Mouse (Mus musculus) MEL (cell line): ENCODE results near the gene Ndc80. TPM values are rescaled to one million over a fixed set of nuclear protein-coding genes. Genes with fewer than 3 reads are reported as not detected.

Source experiments
- DNase-seq: peaks from one replicate; pipeline ENCODE4 v3.0.0; 2011; ENCODE audit warnings: low read depth, low spot score
- H3K27ac ChIP-seq: 2 replicates; pipeline ENCODE4 v1.5.1; 2012; ENCODE audit warnings: low read depth, mild to moderate bottlenecking, control low read depth, low read length, moderate library complexity; ENCODE audit not compliant: control insufficient read depth
- H3K27me3 ChIP-seq, 2 experiments: fragments of 150-350 bp in 1 of 2; sonication (generic) in 1 of 2; 2 replicates each; pipeline ENCODE4 v1.6.1; 2012; ENCODE audit warnings: low read length in 2 of 2, mild to moderate bottlenecking in 2 of 2, improper control_type of control experiment in 1 of 2, moderate library complexity in 1 of 2; ENCODE audit not compliant: insufficient read depth in 2 of 2, control insufficient read depth in 1 of 2
- H3K36me3 ChIP-seq, 2 experiments: 2 replicates each; pipeline ENCODE4 v1.6.1; 2012 to 2014; ENCODE audit warnings: low read length in 2 of 2, improper control_type of control experiment in 1 of 2, inconsistent platforms in 1 of 2, mild to moderate bottlenecking in 1 of 2; ENCODE audit not compliant: insufficient read depth in 2 of 2, control insufficient read depth in 1 of 2
- H3K4me1 ChIP-seq, 2 experiments: fragments of 150-350 bp in 1 of 2; sonication (generic) in 1 of 2; 2 replicates each; pipeline ENCODE4 v1.6.1; 2012; ENCODE audit warnings: low read length in 2 of 2, improper control_type of control experiment in 1 of 2, mild to moderate bottlenecking in 1 of 2; ENCODE audit not compliant: insufficient read depth in 2 of 2, control insufficient read depth in 1 of 2
- H3K4me3 ChIP-seq, 2 experiments: fragments of 150-350 bp in 1 of 2; sonication (generic) in 1 of 2; 2 replicates each; pipeline ENCODE4 v1.5.1; 2012; ENCODE audit warnings: low read depth in 2 of 2, low read length in 2 of 2, mild to moderate bottlenecking in 2 of 2, moderate library complexity in 2 of 2, control low read depth in 1 of 2, improper control_type of control experiment in 1 of 2; ENCODE audit not compliant: control insufficient read depth in 1 of 2, insufficient read depth in 1 of 2
- H3K79me2 ChIP-seq: 2 replicates; pipeline ENCODE4 v1.6.1; 2012; ENCODE audit warnings: mild to moderate bottlenecking, low read length, moderate library complexity; ENCODE audit not compliant: control insufficient read depth, poor library complexity, insufficient read depth
- H3K9ac ChIP-seq: 2 replicates; pipeline ENCODE4 v1.6.1; 2012; ENCODE audit warnings: low read depth, mild to moderate bottlenecking, control low read depth, low read length, moderate library complexity; ENCODE audit not compliant: control insufficient read depth, poor library complexity, severe bottlenecking
- H3K9me3 ChIP-seq: fragments of 150-350 bp; sonication (generic); replicated peaks from 2 replicates; pipeline ENCODE4 v1.6.1; 2012; ENCODE audit warnings: mild to moderate bottlenecking, low read length, improper control_type of control experiment, moderate library complexity; ENCODE audit not compliant: insufficient read depth
- BHLHE40 ChIP-seq: IDR thresholded peaks from 2 replicates; pipeline ENCODE4 v1.6.1; 2012; ENCODE audit warnings: low read depth, mild to moderate bottlenecking, inconsistent platforms, low read length, improper control_type of control experiment, borderline replicate concordance
- CHD2 ChIP-seq: IDR thresholded peaks from 2 replicates; pipeline ENCODE4 v1.6.1; 2011; ENCODE audit warnings: low read length, improper control_type of control experiment
- CTCF ChIP-seq, 3 experiments: IDR thresholded peaks in 2 of 3; conservative IDR thresholded peaks in 1 of 3; 2 replicates each; pipeline ENCODE4 v1.5.1; 2011 to 2012; ENCODE audit warnings: low read length in 3 of 3, low read depth in 2 of 3, mild to moderate bottlenecking in 2 of 3, improper control_type of control experiment in 1 of 3, inconsistent platforms in 1 of 3, mixed read lengths in 1 of 3, moderate library complexity in 1 of 3; ENCODE audit not compliant: control insufficient read depth in 1 of 3, insufficient read depth in 1 of 3, poor library complexity in 1 of 3, severe bottlenecking in 1 of 3
- ELF1 ChIP-seq: IDR thresholded peaks from 2 replicates; pipeline ENCODE4 v1.6.1; 2014; ENCODE audit warnings: low read depth, mild to moderate bottlenecking, inconsistent platforms, low read length, improper control_type of control experiment, moderate library complexity
- EP300 ChIP-seq, 2 experiments: IDR thresholded peaks; 2 replicates each; pipeline ENCODE4 v1.6.1; 2011; ENCODE audit warnings: improper control_type of control experiment in 2 of 2, low read length in 2 of 2, low read depth in 1 of 2, mild to moderate bottlenecking in 1 of 2
- ETS1 ChIP-seq: IDR thresholded peaks from 2 replicates; pipeline ENCODE4 v1.6.1; 2012; ENCODE audit warnings: low read depth, mild to moderate bottlenecking, inconsistent platforms, low read length, improper control_type of control experiment, moderate library complexity
- HCFC1 ChIP-seq: IDR thresholded peaks from 2 replicates; pipeline ENCODE4 v1.6.1; 2012; ENCODE audit warnings: low read depth, mild to moderate bottlenecking, inconsistent platforms, low read length, improper control_type of control experiment, moderate library complexity
- JUND ChIP-seq: IDR thresholded peaks from 2 replicates; pipeline ENCODE4 v1.6.1; 2011; ENCODE audit warnings: low read depth, mild to moderate bottlenecking, improper control_type of control experiment, low read length
- NRF1 ChIP-seq: IDR thresholded peaks from 2 replicates; pipeline ENCODE4 v1.6.1; 2014; ENCODE audit warnings: low read depth, mild to moderate bottlenecking, inconsistent platforms, low read length, improper control_type of control experiment, moderate library complexity; ENCODE audit not compliant: poor library complexity, insufficient read depth, severe bottlenecking
- RCOR1 ChIP-seq: IDR thresholded peaks from 2 replicates; pipeline ENCODE4 v1.6.1; 2012; ENCODE audit warnings: low read depth, mild to moderate bottlenecking, inconsistent platforms, low read length, improper control_type of control experiment
- SMC3 ChIP-seq: IDR thresholded peaks from 2 replicates; pipeline ENCODE4 v1.6.1; 2011; ENCODE audit warnings: low read depth, low read length, improper control_type of control experiment
- TAL1 ChIP-seq: IDR thresholded peaks from 2 replicates; pipeline ENCODE4 v1.6.1; 2012; ENCODE audit warnings: mild to moderate bottlenecking, inconsistent platforms, low read length, moderate library complexity, mixed read lengths
- TBP ChIP-seq: IDR thresholded peaks from 2 replicates; pipeline ENCODE4 v1.8.0; 2011; ENCODE audit warnings: low read depth, low read length, improper control_type of control experiment
- TCF12 ChIP-seq: IDR thresholded peaks from 2 replicates; pipeline ENCODE4 v1.6.1; 2014; ENCODE audit warnings: low read depth, mild to moderate bottlenecking, inconsistent platforms, low read length, improper control_type of control experiment, moderate library complexity
- USF2 ChIP-seq, 2 experiments: IDR thresholded peaks; 2 replicates each; pipeline ENCODE4 v1.6.1; 2011 to 2012; ENCODE audit warnings: improper control_type of control experiment in 2 of 2, low read length in 2 of 2, borderline replicate concordance in 1 of 2, inconsistent platforms in 1 of 2, low read depth in 1 of 2, mild to moderate bottlenecking in 1 of 2; ENCODE audit not compliant: insufficient read depth in 1 of 2
- ZMIZ1 ChIP-seq: IDR thresholded peaks from 2 replicates; pipeline ENCODE4 v1.6.1; 2012; ENCODE audit warnings: low read depth, mild to moderate bottlenecking, inconsistent platforms, low read length, improper control_type of control experiment, moderate library complexity
- polyA plus RNA-seq, 2 experiments: library from polyadenylated mRNA; stranded (reverse) in 1 of 2; unstranded in 1 of 2; fragments of >175 nt in 1 of 2; fragments of >200 nt in 1 of 2; gene quantifications; 2 replicates each; pipeline versions ENCODE4 v1.2.1 to v1.2.4; 2012; ENCODE audit warnings: low replicate concordance in 2 of 2, low read depth in 1 of 2; ENCODE audit not compliant: insufficient read length in 2 of 2, insufficient read depth in 1 of 2, missing spikeins in 1 of 2
- total RNA-seq: library from RNA; depleted of rRNA; stranded (reverse); fragments of 300-350 nt; gene quantifications from 2 replicates; pipeline ENCODE4 v1.2.3, GENCODE M21; 2012

Gene Ndc80
- total and polyA plus RNA-seq, 3 experiments = 26.0 to 28.3 TPM; not detected in 1

- peaks cover 4 to 11% of the 10 kb centered on the region in 2 experiments for H3K4me1 ChIP-seq
- H3K36me3 ChIP-seq = peaks cover 0 to 9% of the 10 kb centered on the region in 2 experiments; a peak in 2 of 4 replicates
- H3K9ac ChIP-seq = no peak overlapping the region
- no peaks in the 10 kb centered on the region for H3K27me3 ChIP-seq
- H3K79me2 ChIP-seq = peaks cover 10% of the 10 kb centered on the region
- TF ChIP-seq ZMIZ1 = no peak
- peak; percentile 10; the same call in 1 of the 2 replicates for TF ChIP-seq ETS1
- no peak for TF ChIP-seq HCFC1
- TF ChIP-seq USF2 (IDR thresholded peaks at IDR 0.05; ENCODE audit: borderline replicate concordance in 1 of 2, insufficient read depth in 1 of 2, low read depth in 1 of 2, low read length in 2 of 2) = no peak
- no peak for TF ChIP-seq EP300 (IDR thresholded peaks at IDR 0.05; ENCODE audit: low read depth in 1 of 2, low read length in 2 of 2)
- peak; percentile 83 for TF ChIP-seq BHLHE40
- no peak for TF ChIP-seq CHD2
- TF ChIP-seq CTCF (IDR thresholded peaks at IDR 0.05 in 2 of 3, conservative IDR thresholded peaks at IDR 0.05 in 1 of 3; ENCODE audit: control insufficient read depth in 1 of 3, insufficient read depth in 1 of 3, low read depth in 2 of 3, low read length in 3 of 3, poor library complexity in 1 of 3, severe bottlenecking in 1 of 3) = no peak
- no peak for TF ChIP-seq JUND
- TF ChIP-seq TBP = no peak
- TF ChIP-seq NRF1 = no peak
- TF ChIP-seq, all 39 proteins: peak for 2
- no peaks in the 10 kb centered on the region for H3K9me3 ChIP-seq
- no peak for DNase-seq
- H3K4me3 ChIP-seq = no peak overlapping the region
- no peak overlapping the region for H3K27ac ChIP-seq
Observed at GRCm38 (mm10) chr17:71479381-71479901, 47.2 kb downstream of the Ndc80 start.

- no peak overlapping the region for H3K4me3 ChIP-seq
- H3K4me1 ChIP-seq = peaks cover 9 to 19% of the 10 kb centered on the region in 2 experiments
- no peaks in the 10 kb centered on the region for H3K27me3 ChIP-seq
- peaks cover 0 to 17% of the 10 kb centered on the region in 2 experiments; a peak in 2 of 4 replicates for H3K36me3 ChIP-seq
- peaks cover 27% of the 10 kb centered on the region for H3K79me2 ChIP-seq
- no peaks in the 10 kb centered on the region for H3K9me3 ChIP-seq
- H3K27ac ChIP-seq = no peak overlapping the region
- no peak for TF ChIP-seq CHD2
- TF ChIP-seq, all 39 proteins: peak for 0
- no peak overlapping the region for H3K9ac ChIP-seq
- DNase-seq = no peak
Observed at GRCm38 (mm10) chr17:71477481-71477880, 49.2 kb downstream of the Ndc80 start.

- H3K36me3 ChIP-seq = peaks cover 0 to 21% of the 10 kb centered on the region in 2 experiments; a peak in 2 of 4 replicates
- H3K9me3 ChIP-seq = no peaks in the 10 kb centered on the region
- H3K27ac ChIP-seq = no peak overlapping the region
- H3K4me1 ChIP-seq = peaks cover 9 to 20% of the 10 kb centered on the region in 2 experiments
- peak overlapping the region in 1 of 2 experiments; percentile 28; a peak in 2 of 4 replicates for H3K4me3 ChIP-seq
- DNase-seq = peak; percentile 45
- TF ChIP-seq ETS1 (0 out of 2 replicates have a peak, but pooled peaks have one; percentile 15), TAL1 (0 out of 2 replicates have a peak, but pooled peaks have one; percentile 6), EP300 (IDR thresholded peaks at IDR 0.05; ENCODE audit: low read depth in 1 of 2, low read length in 2 of 2) (peak; percentile 28 to 36; a peak in 2 of 4 replicates), ELF1 (no peak), TCF12 (no peak), SMC3 (no peak), RCOR1 (0 out of 2 replicates have a peak, but pooled peaks have one; percentile 36)
- TF ChIP-seq, all 39 proteins: peak for 4
- H3K79me2 ChIP-seq = peaks cover 36% of the 10 kb centered on the region
- H3K9ac ChIP-seq = no peak overlapping the region
- no peaks in the 10 kb centered on the region for H3K27me3 ChIP-seq
Observed at GRCm38 (mm10) chr17:71476346-71477020, 50.2 kb downstream of the Ndc80 start.
